Mouse (Mus musculus): ENCODE measurements around the gene Myo16. TPM values are rescaled to one million over a fixed set of nuclear protein-coding genes. Genes with fewer than 3 reads are reported as not detected.

Gene Myo16
- polyA plus RNA-seq, 1 experiment, result not detected

DNA sequence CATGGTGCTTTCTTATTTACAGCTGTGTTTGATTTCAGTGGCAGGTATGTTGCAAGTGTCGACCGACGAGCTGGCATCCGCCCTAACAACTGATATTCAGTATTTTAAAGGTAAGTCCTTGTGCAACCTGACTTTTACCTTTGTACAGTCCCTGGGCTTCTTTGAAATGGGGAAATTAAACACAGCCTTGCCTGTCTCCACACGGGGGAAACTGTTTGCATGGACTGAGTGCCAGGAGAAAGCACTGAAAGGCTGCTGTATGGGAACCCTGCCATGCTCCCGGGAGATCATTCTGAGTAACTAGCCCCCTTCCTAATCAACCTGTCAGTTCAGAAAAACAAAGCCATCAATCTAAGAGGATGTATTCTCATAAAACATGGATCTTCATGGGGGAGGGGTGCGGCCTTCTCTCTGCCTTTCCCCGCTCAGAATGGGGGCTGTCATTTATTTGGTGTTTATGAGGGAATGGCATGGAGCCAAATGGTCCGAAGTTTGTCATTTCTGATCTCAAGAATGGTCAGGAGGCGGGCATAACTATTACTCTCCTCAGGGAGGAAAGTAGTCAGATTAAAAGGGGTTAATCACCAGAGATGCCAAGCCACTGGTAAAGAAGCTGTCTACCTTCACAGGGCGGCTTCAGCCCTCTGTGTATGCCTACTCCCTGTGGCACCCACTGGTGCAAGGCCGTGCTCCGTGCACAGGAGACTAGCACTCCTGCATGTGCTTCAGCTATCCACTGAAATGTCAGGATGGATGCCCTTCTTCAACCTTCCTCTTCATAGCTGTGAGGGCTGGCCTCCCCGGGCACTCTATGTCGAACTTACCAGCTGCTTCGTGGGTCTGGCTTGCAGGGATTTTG lies 286.1 kb downstream of the Myo16 start:
- peaks cover 34% of the 10 kb centered on the region for H3K27me3 ChIP-seq (replicated peaks)
- no peaks in the 10 kb centered on the region for H3K4me1 ChIP-seq
- H3K36me3 ChIP-seq (replicated peaks; ENCODE audit: low read length), result no peaks in the 10 kb centered on the region
- TF ChIP-seq FLI1 (IDR thresholded peaks at IDR 0.05; ENCODE audit: low read length) (no peak), GATA1 (IDR thresholded peaks at IDR 0.05; ENCODE audit: borderline replicate concordance, low read length) (no peak)
- no peak overlapping the region for H3K4me3 ChIP-seq (replicated peaks)
- H3K9me3 ChIP-seq, result no peaks in the 10 kb centered on the region

DNA sequence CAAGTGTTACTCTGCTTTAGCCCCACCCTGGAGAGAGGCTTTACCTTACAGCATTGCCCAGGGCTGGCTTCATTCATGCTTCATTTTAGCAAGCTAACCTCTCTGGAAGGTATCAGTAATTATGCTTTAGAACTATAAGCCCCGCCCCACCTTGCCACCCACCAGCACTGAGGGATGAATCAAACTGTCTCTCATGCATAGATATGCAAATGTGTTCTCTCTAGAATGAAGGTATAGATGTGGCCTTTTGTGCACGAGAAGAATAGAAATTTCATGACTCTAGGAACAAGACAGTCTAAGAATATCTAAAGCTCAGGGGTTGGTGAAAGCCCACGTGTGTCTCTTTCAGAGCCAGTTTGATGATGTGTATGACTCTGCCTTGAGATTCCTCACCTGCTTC lies 288.9 kb downstream of the Myo16 start:
- no peaks in the 10 kb centered on the region for H3K36me3 ChIP-seq (replicated peaks; ENCODE audit: low read length)
- H3K4me3 ChIP-seq (replicated peaks), result no peak overlapping the region
- TF ChIP-seq GATA1 (IDR thresholded peaks at IDR 0.05; ENCODE audit: borderline replicate concordance, low read length) (no peak), FLI1 (IDR thresholded peaks at IDR 0.05; ENCODE audit: low read length) (no peak)
- H3K9me3 ChIP-seq, result peaks cover 5% of the 10 kb centered on the region
- H3K27me3 ChIP-seq (replicated peaks), result peaks cover 24% of the 10 kb centered on the region
- no peaks in the 10 kb centered on the region for H3K4me1 ChIP-seq

DNA sequence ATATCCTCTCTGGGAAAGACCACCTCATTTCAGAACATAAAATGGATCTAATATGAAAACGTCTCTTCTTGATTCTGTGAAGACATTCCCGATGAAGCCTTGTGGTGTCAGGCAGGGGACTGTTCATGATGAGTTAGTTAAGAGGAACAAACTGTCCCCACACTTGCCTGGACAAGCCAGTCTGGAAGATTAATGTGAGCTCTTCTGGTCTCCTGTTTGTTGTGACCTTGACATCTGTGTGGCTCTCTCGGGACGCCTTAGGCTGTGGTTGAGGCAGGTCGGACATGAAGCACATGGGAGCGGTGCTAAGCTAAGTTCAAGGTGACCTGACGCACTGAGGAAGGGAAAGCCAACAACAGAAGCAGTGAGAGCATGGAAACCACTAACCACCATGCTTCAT lies 291.3 kb downstream of the Myo16 start:
- peaks cover 24% of the 10 kb centered on the region for H3K27me3 ChIP-seq (replicated peaks)
- no peaks in the 10 kb centered on the region for H3K36me3 ChIP-seq (replicated peaks; ENCODE audit: low read length)
- H3K9me3 ChIP-seq, result peaks cover 5% of the 10 kb centered on the region
- H3K4me3 ChIP-seq (replicated peaks), result no peak overlapping the region
- no peak for TF ChIP-seq FLI1 (IDR thresholded peaks at IDR 0.05; ENCODE audit: low read length)
- TF ChIP-seq GATA1 (IDR thresholded peaks at IDR 0.05; ENCODE audit: borderline replicate concordance, low read length), result no peak
- peaks cover 4% of the 10 kb centered on the region; the same call in 1 of the 2 replicates for H3K4me1 ChIP-seq

DNA sequence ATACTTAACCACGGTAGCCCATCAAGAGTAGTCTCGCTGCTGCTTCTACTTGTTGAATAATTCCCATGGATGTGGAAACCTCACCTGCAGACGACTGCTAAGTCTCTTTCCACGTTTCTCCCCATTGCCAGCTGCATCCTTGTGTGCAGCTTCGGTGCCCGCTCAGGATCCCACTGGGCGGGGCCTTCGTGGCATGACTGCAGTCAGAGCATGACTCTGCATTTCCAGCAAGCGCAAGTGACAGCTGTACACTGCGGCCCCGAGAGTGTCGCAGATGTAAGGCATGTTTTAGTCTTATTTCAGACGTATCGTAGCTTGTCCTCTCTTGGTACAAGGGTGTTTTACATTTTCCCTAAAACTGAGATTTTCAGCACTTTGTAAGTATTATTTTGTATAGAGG lies 294.8 kb downstream of the Myo16 start:
- H3K4me1 ChIP-seq, result peaks cover 4% of the 10 kb centered on the region; the same call in 1 of the 2 replicates
- no peaks in the 10 kb centered on the region for H3K36me3 ChIP-seq (replicated peaks; ENCODE audit: low read length)
- peaks cover 5% of the 10 kb centered on the region for H3K9me3 ChIP-seq
- H3K27me3 ChIP-seq (replicated peaks), result peaks cover 9% of the 10 kb centered on the region
- TF ChIP-seq GATA1 (IDR thresholded peaks at IDR 0.05; ENCODE audit: borderline replicate concordance, low read length) (no peak), FLI1 (IDR thresholded peaks at IDR 0.05; ENCODE audit: low read length) (no peak)
- H3K4me3 ChIP-seq (replicated peaks), result no peak overlapping the region

DNA sequence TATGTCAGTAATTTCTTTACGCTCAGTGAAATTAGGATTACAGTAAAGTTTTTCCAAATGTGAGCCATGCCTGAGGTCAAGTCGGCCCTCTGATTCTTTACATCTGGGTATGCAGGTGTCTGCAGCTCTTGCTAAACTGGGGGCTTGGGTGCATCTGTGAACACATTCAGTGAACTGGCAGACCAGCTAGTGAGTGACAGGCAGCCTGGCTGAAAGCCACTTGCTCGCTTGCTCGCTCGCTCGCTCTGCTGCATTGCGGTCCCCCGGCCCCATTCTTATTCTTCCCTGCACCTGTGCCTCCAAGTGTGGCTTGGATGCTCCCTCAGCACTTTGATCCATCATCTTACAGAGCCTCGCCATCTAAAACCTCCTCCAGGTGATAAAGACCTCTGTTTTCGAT lies 299.3 kb downstream of the Myo16 start:
- Histone ChIP-seq H3K4me1 (peaks cover 4% of the 10 kb centered on the region; the same call in 1 of the 2 replicates), H3K27me3 (replicated peaks) (peaks cover 3% of the 10 kb centered on the region), H3K36me3 (replicated peaks; ENCODE audit: low read length) (no peaks in the 10 kb centered on the region), H3K4me3 (replicated peaks) (no peak overlapping the region), H3K9me3 (peaks cover 8% of the 10 kb centered on the region; the same call in 1 of the 2 replicates)
- no peak for TF ChIP-seq FLI1 (IDR thresholded peaks at IDR 0.05; ENCODE audit: low read length)
- TF ChIP-seq GATA1 (IDR thresholded peaks at IDR 0.05; ENCODE audit: borderline replicate concordance, low read length), result no peak

DNA sequence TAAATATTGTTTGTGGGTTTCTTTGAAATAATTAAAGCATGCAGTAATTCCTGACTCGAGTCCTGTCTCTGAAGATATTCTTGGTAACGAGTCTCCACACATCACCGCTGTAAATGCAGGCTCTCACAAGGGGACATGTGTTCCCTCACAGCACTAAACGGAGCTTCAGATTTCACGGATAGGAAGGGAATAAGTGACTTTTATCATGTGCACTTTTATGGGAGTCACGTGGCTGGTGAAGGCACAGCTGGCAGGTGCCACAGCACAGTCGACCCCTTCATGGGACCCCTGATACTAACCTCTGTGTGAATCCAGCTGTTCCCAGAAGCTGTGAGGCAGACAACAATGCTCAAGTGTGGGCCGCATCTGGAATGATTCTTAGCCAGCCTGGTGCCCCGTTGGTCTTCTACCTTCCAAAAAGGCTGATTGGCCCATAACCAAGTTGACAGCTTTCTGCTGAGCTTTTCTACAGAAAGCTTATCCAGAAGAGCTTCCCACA lies 304.5 kb downstream of the Myo16 start:
- Histone ChIP-seq H3K4me3 (replicated peaks) (no peak overlapping the region), H3K4me1 (no peaks in the 10 kb centered on the region), H3K27me3 (replicated peaks) (peaks cover 2% of the 10 kb centered on the region), H3K9me3 (peaks cover 8% of the 10 kb centered on the region; the same call in 1 of the 2 replicates), H3K36me3 (replicated peaks; ENCODE audit: low read length) (no peaks in the 10 kb centered on the region)
- TF ChIP-seq GATA1 (IDR thresholded peaks at IDR 0.05; ENCODE audit: borderline replicate concordance, low read length), result no peak
- TF ChIP-seq FLI1 (IDR thresholded peaks at IDR 0.05; ENCODE audit: low read length), result no peak

DNA sequence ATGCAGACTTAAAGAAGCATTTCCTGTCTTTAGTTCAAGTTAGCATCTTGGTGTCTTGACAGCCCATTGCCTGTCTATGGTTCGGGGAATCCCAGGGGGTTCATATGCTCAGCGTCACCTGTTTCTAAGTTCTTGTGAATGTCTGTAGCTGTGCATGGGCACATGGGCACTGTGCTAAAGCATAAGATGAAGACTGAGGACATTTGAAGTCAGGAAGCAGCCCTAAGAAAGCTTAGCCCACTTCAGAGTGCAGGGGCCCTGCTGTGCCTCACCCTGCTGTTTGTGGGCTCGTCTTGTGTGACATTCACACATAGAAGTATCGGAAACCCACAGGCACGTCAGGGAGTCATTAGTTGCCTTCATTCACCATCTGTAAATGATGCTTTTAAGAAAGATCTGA lies 308.6 kb downstream of the Myo16 start:
- no peaks in the 10 kb centered on the region for H3K36me3 ChIP-seq (replicated peaks; ENCODE audit: low read length)
- peaks cover 6% of the 10 kb centered on the region for H3K27me3 ChIP-seq (replicated peaks)
- no peak for TF ChIP-seq FLI1 (IDR thresholded peaks at IDR 0.05; ENCODE audit: low read length)
- no peak for TF ChIP-seq GATA1 (IDR thresholded peaks at IDR 0.05; ENCODE audit: borderline replicate concordance, low read length)
- no peak overlapping the region for H3K4me3 ChIP-seq (replicated peaks)
- no peaks in the 10 kb centered on the region for H3K4me1 ChIP-seq
- no peaks in the 10 kb centered on the region for H3K9me3 ChIP-seq

DNA sequence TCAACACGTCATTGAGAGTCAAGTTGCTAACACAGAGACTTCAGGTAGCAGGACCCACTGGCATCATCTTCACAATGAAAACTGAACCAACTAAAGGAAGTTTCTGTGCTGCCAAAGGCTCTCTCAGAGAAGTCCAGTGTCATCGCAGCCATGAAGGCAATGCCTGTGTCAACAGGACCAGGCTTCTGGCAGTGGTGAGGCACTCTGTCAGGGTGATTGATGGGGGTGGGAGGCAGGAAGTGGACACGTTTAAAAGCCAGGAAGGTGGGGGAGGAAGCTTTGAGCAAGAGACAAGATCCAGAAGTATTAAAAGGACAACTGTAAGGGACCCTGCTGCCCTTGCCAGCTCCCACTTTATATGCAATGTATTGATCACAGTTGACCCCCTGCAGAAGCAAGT lies 314.8 kb downstream of the Myo16 start:
- TF ChIP-seq FLI1 (IDR thresholded peaks at IDR 0.05; ENCODE audit: low read length), result no peak
- no peak for TF ChIP-seq GATA1 (IDR thresholded peaks at IDR 0.05; ENCODE audit: borderline replicate concordance, low read length)
- H3K27me3 ChIP-seq (replicated peaks), result peaks cover 6% of the 10 kb centered on the region

DNA sequence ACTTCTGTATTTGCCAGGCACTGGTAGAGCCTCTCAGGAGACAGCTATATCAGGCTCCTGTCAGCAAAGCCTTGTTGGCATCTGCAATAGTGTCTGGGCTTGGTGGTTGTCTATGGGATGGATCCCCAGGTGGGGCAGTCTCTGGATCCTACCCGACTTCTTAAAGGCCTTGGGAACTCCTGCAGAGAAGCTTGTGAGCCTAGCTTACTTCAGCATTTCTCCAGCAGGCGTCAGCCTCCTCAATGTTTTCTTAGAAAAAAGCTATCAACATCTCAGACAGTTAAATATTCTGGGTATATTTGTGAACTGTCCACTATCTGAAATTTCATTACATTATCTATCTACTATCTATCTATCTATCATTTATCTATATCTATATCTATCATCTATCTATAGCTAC lies 315.9 kb downstream of the Myo16 start:
- no peak for TF ChIP-seq FLI1 (IDR thresholded peaks at IDR 0.05; ENCODE audit: low read length)
- TF ChIP-seq GATA1 (IDR thresholded peaks at IDR 0.05; ENCODE audit: borderline replicate concordance, low read length), result no peak
- H3K36me3 ChIP-seq (replicated peaks; ENCODE audit: low read length), result no peaks in the 10 kb centered on the region
- no peaks in the 10 kb centered on the region for H3K9me3 ChIP-seq
- H3K27me3 ChIP-seq (replicated peaks), result peaks cover 4% of the 10 kb centered on the region
- H3K4me1 ChIP-seq, result 0 out of 2 replicates have a peak, but pooled peaks cover 3% of the 10 kb centered on the region
- H3K4me3 ChIP-seq (replicated peaks), result no peak overlapping the region

More for the DNA sequence above, 314.8 kb downstream of the Myo16 start:
- H3K4me1 ChIP-seq, result 0 out of 2 replicates have a peak, but pooled peaks cover 3% of the 10 kb centered on the region
- H3K9me3 ChIP-seq, result no peaks in the 10 kb centered on the region
- no peaks in the 10 kb centered on the region for H3K36me3 ChIP-seq (replicated peaks; ENCODE audit: low read length)
- no peak overlapping the region for H3K4me3 ChIP-seq (replicated peaks)

DNA sequence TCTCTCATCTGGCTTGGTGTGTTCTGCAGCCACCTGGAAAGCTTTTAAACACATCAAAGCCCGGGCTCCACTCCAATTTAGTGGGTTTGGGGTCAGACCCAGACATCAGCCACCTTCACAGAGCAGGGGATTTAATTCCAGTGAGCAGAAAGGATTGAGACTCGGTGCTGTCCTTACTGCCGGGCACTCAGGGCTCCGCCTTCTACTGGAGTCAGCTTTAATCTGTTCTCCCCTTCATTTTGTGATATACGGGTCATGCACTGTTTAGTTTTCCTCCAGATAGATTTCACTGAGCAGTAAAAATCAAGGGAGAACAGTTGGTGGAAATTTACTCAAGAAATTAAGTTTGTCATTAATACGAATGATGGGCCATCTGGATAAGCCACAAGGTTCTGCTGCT lies 316.6 kb downstream of the Myo16 start:
- TF ChIP-seq GATA1 (IDR thresholded peaks at IDR 0.05; ENCODE audit: borderline replicate concordance, low read length) (no peak), FLI1 (IDR thresholded peaks at IDR 0.05; ENCODE audit: low read length) (no peak)
- Histone ChIP-seq H3K36me3 (replicated peaks; ENCODE audit: low read length) (no peaks in the 10 kb centered on the region), H3K4me3 (replicated peaks) (no peak overlapping the region), H3K27me3 (replicated peaks) (peaks cover 4% of the 10 kb centered on the region), H3K9me3 (no peaks in the 10 kb centered on the region), H3K4me1 (0 out of 2 replicates have a peak, but pooled peaks cover 3% of the 10 kb centered on the region)

Measured in megakaryocyte, embryonic 14.5 days (primary cell).